Mouse (Mus musculus) kidney, adult 2 months (tissue): Measurements from ENCODE around the gene Rab23.

Experiments
- CTCF ChIP-seq: fragments of 200-500 bp; conservative IDR thresholded peaks from 2 replicates; pipeline ENCODE4 v1.5.1; 2011; ENCODE audit warnings: low read depth, mild to moderate bottlenecking, control low read depth, low read length, moderate library complexity, mixed read lengths; ENCODE audit not compliant: insufficient read depth, insufficient read length
- POLR2A ChIP-seq: fragments of 200-500 bp; IDR thresholded peaks from one replicate; pipeline ENCODE4 v1.6.1; 2011; ENCODE audit warnings: low read depth, low read length, control low read depth

GRCm38 (mm10) chr1:33725086-33725485 lies 5.4 kb downstream of the Rab23 start:
- TF ChIP-seq CTCF (no peak), POLR2A (no peak)
